Mouse (Mus musculus) layer of hippocampus, postnatal 10 days (tissue): ENCODE results near the gene Stk38l. TPM values are rescaled to one million over a fixed set of nuclear protein-coding genes. Genes with fewer than 3 reads are reported as not detected.
"Not testable (repeated sequence)": the region's sequence is repeated elsewhere in the genome, so short reads cannot be mapped to it uniquely, and the experiment has no call there.

ENCODE experiments used
- DNase-seq, 2 experiments: peaks; one replicate each; pipeline ENCODE4 v3.0.0; 2021; ENCODE audit warnings: low spot score in 2 of 2
- total RNA-seq, 2 experiments: library from RNA; stranded (reverse); gene quantifications; 2 replicates each; pipeline ENCODE4 v1.2.3; 2021

Stk38l gene
- total RNA-seq, 2 experiments from 2014 or later: 19.2 to 22.9 TPM

GRCm38 (mm10) chr6:146732676-146733075 is 7.9 kb downstream of the Stk38l start:
- no peak for DNase-seq

GRCm38 (mm10) chr6:146733554-146733953 is 8.8 kb downstream of the Stk38l start:
- DNase-seq: no peak

GRCm38 (mm10) chr6:146738889-146739288 is 14.1 kb downstream of the Stk38l start:
- no peak for DNase-seq

- no peak for DNase-seq
Measured at GRCm38 (mm10) chr6:146740724-146741123, 15.9 kb downstream of the Stk38l start.

GRCm38 (mm10) chr6:146741986-146742635 is 17.3 kb downstream of the Stk38l start:
- no peak for DNase-seq

GRCm38 (mm10) chr6:146744266-146744665 is 19.5 kb downstream of the Stk38l start:
- DNase-seq: not testable (repeated sequence)

- DNase-seq: no peak
Measured at GRCm38 (mm10) chr6:146745180-146745579, 20.4 kb downstream of the Stk38l start.

- DNase-seq: no peak
Measured at GRCm38 (mm10) chr6:146746577-146746976, 21.8 kb downstream of the Stk38l start.

GRCm38 (mm10) chr6:146747057-146747456 is 22.3 kb downstream of the Stk38l start:
- no peak for DNase-seq

- no peak for DNase-seq
Measured at GRCm38 (mm10) chr6:146748271-146748670, 23.5 kb downstream of the Stk38l start.

GRCm38 (mm10) chr6:146751671-146752070 is 26.9 kb downstream of the Stk38l start:
- no peak for DNase-seq

GRCm38 (mm10) chr6:146752178-146752577 is 27.4 kb downstream of the Stk38l start:
- no peak for DNase-seq

- no peak for DNase-seq
Measured at GRCm38 (mm10) chr6:146752612-146753011, 27.8 kb downstream of the Stk38l start.

GRCm38 (mm10) chr6:146753560-146754160 is 28.9 kb downstream of the Stk38l start:
- DNase-seq: no peak

GRCm38 (mm10) chr6:146755136-146755535 is 30.3 kb downstream of the Stk38l start:
- DNase-seq: no peak

GRCm38 (mm10) chr6:146755679-146756078 is 30.9 kb downstream of the Stk38l start:
- DNase-seq: no peak

GRCm38 (mm10) chr6:146759027-146759426 is 34.2 kb downstream of the Stk38l start:
- DNase-seq: no peak

- no peak for DNase-seq
Measured at GRCm38 (mm10) chr6:146760022-146760421, 35.2 kb downstream of the Stk38l start.

GRCm38 (mm10) chr6:146760736-146761135 is 35.9 kb downstream of the Stk38l start:
- no peak for DNase-seq

- no peak for DNase-seq
Measured at GRCm38 (mm10) chr6:146762264-146762898, 37.6 kb downstream of the Stk38l start.

- DNase-seq: no peak
Measured at GRCm38 (mm10) chr6:146764593-146764992, 39.8 kb downstream of the Stk38l start.

GRCm38 (mm10) chr6:146765270-146765669 is 40.5 kb downstream of the Stk38l start:
- DNase-seq: no peak
